Mouse (Mus musculus) CH12.LX (cell line): ENCODE results near the gene Gpr107. TPM values are rescaled to one million over a fixed set of nuclear protein-coding genes. Genes with fewer than 3 reads are reported as not detected.

ENCODE experiments used
- DNase-seq: peaks from one replicate; pipeline ENCODE4 v3.0.0-alpha.2; 2013; ENCODE audit errors: extremely low read depth
- H3K27ac ChIP-seq: 2 replicates; pipeline ENCODE4 v1.5.1; 2012; ENCODE audit warnings: low read depth, mild to moderate bottlenecking, control low read depth, moderate library complexity; ENCODE audit not compliant: insufficient read depth
- H3K27me3 ChIP-seq: replicated peaks from 2 replicates; pipeline ENCODE3; 2012; ENCODE audit warnings: inconsistent platforms
- H3K36me3 ChIP-seq, 2 experiments: replicated peaks in 1 of 2; 2 replicates each; pipeline versions ENCODE3 to v1.6.1; 2012; ENCODE audit warnings: inconsistent platforms in 1 of 2, low read length in 1 of 2, mild to moderate bottlenecking in 1 of 2, mixed read lengths in 1 of 2, moderate library complexity in 1 of 2; ENCODE audit not compliant: control insufficient read depth in 1 of 2, insufficient read depth in 1 of 2
- H3K4me1 ChIP-seq, 2 experiments: 2 replicates each; pipeline ENCODE4 v1.6.1; 2012; ENCODE audit warnings: inconsistent platforms in 1 of 2, moderate library complexity in 1 of 2; ENCODE audit not compliant: insufficient read depth in 2 of 2, control insufficient read depth in 1 of 2
- H3K4me2 ChIP-seq: 2 replicates; pipeline ENCODE4 v1.6.1; 2012; ENCODE audit warnings: low read depth, mild to moderate bottlenecking, control low read depth; ENCODE audit not compliant: poor library complexity, insufficient read depth, severe bottlenecking
- H3K4me3 ChIP-seq, 3 experiments: fragments of 150-350 bp in 1 of 3; sonication (generic) in 1 of 3; replicated peaks in 1 of 3; 2 replicates each; pipeline versions ENCODE3 to v1.5.1; 2011 to 2012; ENCODE audit warnings: low read depth in 2 of 3, low read length in 2 of 3, mild to moderate bottlenecking in 2 of 3, moderate library complexity in 2 of 3, control low read depth in 1 of 3, improper control_type of control experiment in 1 of 3, inconsistent platforms in 1 of 3, mixed read lengths in 1 of 3; ENCODE audit not compliant: poor library complexity in 1 of 3
- H3K79me2 ChIP-seq: replicated peaks from 2 replicates; pipeline ENCODE4 v1.6.1; 2012; ENCODE audit warnings: mild to moderate bottlenecking, moderate library complexity; ENCODE audit not compliant: control insufficient read depth, poor library complexity, insufficient read depth, severe bottlenecking; ENCODE audit errors: extremely low read depth
- H3K9ac ChIP-seq: 2 replicates; pipeline ENCODE4 v1.6.1; 2012; ENCODE audit warnings: low read depth, mild to moderate bottlenecking, control low read depth, moderate library complexity; ENCODE audit not compliant: insufficient read depth
- H3K9me3 ChIP-seq: replicated peaks from 2 replicates; pipeline ENCODE3; 2012; ENCODE audit warnings: low read length, inconsistent platforms, mixed read lengths
- BHLHE40 ChIP-seq: IDR thresholded peaks from 2 replicates; pipeline ENCODE4 v1.6.1; 2011; ENCODE audit warnings: mild to moderate bottlenecking, low read depth, low read length, improper control_type of control experiment
- CTCF ChIP-seq, 2 experiments: IDR thresholded peaks in 1 of 2; conservative IDR thresholded peaks in 1 of 2; 2 replicates each; pipeline ENCODE4 v1.5.1; 2011 to 2012; ENCODE audit warnings: low read depth in 2 of 2, low read length in 2 of 2, improper control_type of control experiment in 1 of 2, inconsistent platforms in 1 of 2, mild to moderate bottlenecking in 1 of 2, moderate library complexity in 1 of 2
- E2F4 ChIP-seq: IDR thresholded peaks from 2 replicates; pipeline ENCODE4 v1.6.1; 2011; ENCODE audit warnings: low read depth, low read length, improper control_type of control experiment; ENCODE audit not compliant: insufficient replicate concordance
- ETS1 ChIP-seq: conservative IDR thresholded peaks from 2 replicates; pipeline ENCODE4 v1.6.1; 2012; ENCODE audit warnings: low read depth, mild to moderate bottlenecking, inconsistent platforms, low read length, improper control_type of control experiment, moderate library complexity
- GABPA ChIP-seq: IDR thresholded peaks from 2 replicates; pipeline ENCODE4 v1.6.1; 2012; ENCODE audit warnings: low read depth, low read length, improper control_type of control experiment, inconsistent platforms; ENCODE audit not compliant: insufficient replicate concordance
- KAT2A ChIP-seq: IDR thresholded peaks from 2 replicates; pipeline ENCODE4 v1.6.1; 2012; ENCODE audit warnings: low read length, improper control_type of control experiment, inconsistent platforms; ENCODE audit not compliant: insufficient replicate concordance
- MAX ChIP-seq: IDR thresholded peaks from 2 replicates; pipeline ENCODE4 v1.6.1; 2011; ENCODE audit warnings: low read length, improper control_type of control experiment
- MEF2A ChIP-seq: IDR thresholded peaks from 2 replicates; pipeline ENCODE4 v1.6.1; 2014; ENCODE audit warnings: low read depth, mild to moderate bottlenecking, inconsistent platforms, low read length, improper control_type of control experiment, borderline replicate concordance
- MXI1 ChIP-seq: IDR thresholded peaks from 2 replicates; pipeline ENCODE4 v1.6.1; 2011; ENCODE audit warnings: mild to moderate bottlenecking, low read depth, low read length, improper control_type of control experiment
- MYC ChIP-seq: IDR thresholded peaks from 2 replicates; pipeline ENCODE4 v1.6.1; 2011; ENCODE audit warnings: low read depth, mild to moderate bottlenecking, improper control_type of control experiment, low read length
- NELFE ChIP-seq: IDR thresholded peaks from 2 replicates; pipeline ENCODE4 v1.6.1; 2011; ENCODE audit warnings: low read depth, low read length, improper control_type of control experiment
- PAX5 ChIP-seq: IDR thresholded peaks from 2 replicates; pipeline ENCODE4 v1.6.1; 2012; ENCODE audit warnings: low read length, inconsistent platforms, mixed read lengths
- POLR2A ChIP-seq: IDR thresholded peaks from 2 replicates; pipeline ENCODE4 v1.6.1; 2011; ENCODE audit warnings: low read depth, mild to moderate bottlenecking, improper control_type of control experiment, low read length
- POLR2AphosphoS2 ChIP-seq: IDR thresholded peaks from 2 replicates; pipeline ENCODE4 v1.6.1; 2011; ENCODE audit warnings: low read depth, low read length, improper control_type of control experiment
- SMC3 ChIP-seq: IDR thresholded peaks from 2 replicates; pipeline ENCODE4 v1.6.1; 2011; ENCODE audit warnings: low read depth, low read length, improper control_type of control experiment
- UBTF ChIP-seq: IDR thresholded peaks from 2 replicates; pipeline ENCODE4 v1.6.1; 2012; ENCODE audit warnings: low read depth, mild to moderate bottlenecking, inconsistent platforms, low read length, improper control_type of control experiment, moderate library complexity
- USF1 ChIP-seq: IDR thresholded peaks from 2 replicates; pipeline ENCODE4 v1.6.1; 2014; ENCODE audit warnings: low read depth, mild to moderate bottlenecking, inconsistent platforms, low read length, improper control_type of control experiment
- ZC3H11A ChIP-seq: IDR thresholded peaks from 2 replicates; pipeline ENCODE4 v1.6.1; 2012; ENCODE audit warnings: low read depth, mild to moderate bottlenecking, inconsistent platforms, low read length, improper control_type of control experiment
- ZMIZ1 ChIP-seq: IDR thresholded peaks from 2 replicates; pipeline ENCODE4 v1.6.1; 2012; ENCODE audit warnings: low read depth, mild to moderate bottlenecking, inconsistent platforms, low read length, improper control_type of control experiment
- ZNF384 ChIP-seq: IDR thresholded peaks from 2 replicates; pipeline ENCODE4 v1.6.1; 2012; ENCODE audit warnings: low read depth, low read length, improper control_type of control experiment, inconsistent platforms
- dilution Hi-C: fragments of 300-500 bp; cut with MboI; formaldehyde crosslinking; loops from 2 replicates; pipeline ENCODE4 v1.14.3; 2020; ENCODE audit warnings: low sequenced_read_pairs; ENCODE audit not compliant: extremely low pct_unique_long_range_greater_than_20kb, extremely low pct_ligation_motif_present
- in situ Hi-C: fragments of 300-500 bp; cut with MboI; formaldehyde crosslinking; loops from 3 replicates; pipeline ENCODE4 v1.14.3; 2019; ENCODE audit warnings: low sequenced_read_pairs, low pct_ligation_motif_present, low pct_unique_long_range_greater_than_20kb, mixed read lengths
- polyA plus RNA-seq: library from polyadenylated mRNA; unstranded; fragments of >175 nt; gene quantifications from 2 replicates; pipeline ENCODE4 v1.2.1, GENCODE M21; 2012; ENCODE audit warnings: low read depth; ENCODE audit not compliant: insufficient read length
- total RNA-seq, 2 experiments: library from RNA; depleted of rRNA; stranded (reverse); fragments of 300-350 nt in 1 of 2; fragments of >200 nt in 1 of 2; gene quantifications; 2 replicates each; pipeline ENCODE4 v1.2.3; 2012 to 2014

Gene Gpr107
- total and polyA plus RNA-seq, 3 experiments: 19.6 to 27.8 (median 24.6) TPM

DNA sequence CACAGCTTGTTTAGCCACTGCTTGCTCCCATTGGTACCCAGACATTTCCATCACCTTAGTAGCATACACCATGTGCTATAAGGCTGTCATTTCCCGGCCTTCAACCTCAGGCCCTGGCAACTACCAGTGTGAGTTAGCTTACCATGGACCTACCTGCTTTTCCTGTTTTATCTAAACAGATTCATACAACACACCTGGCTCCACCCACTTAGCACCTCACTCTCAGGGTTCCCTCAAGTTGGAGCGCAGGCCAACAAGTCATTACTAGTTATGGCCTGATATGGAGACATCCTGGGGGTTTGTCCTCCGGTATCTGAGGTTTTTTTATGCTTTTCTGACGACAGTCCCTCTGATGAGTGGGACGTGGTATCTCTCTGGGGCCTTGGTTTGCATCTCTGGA, 28.6 kb upstream of the Gpr107 start:
- H3K27ac ChIP-seq: no peak overlapping the region
- no peaks in the 10 kb centered on the region for H3K27me3 ChIP-seq
- H3K9ac ChIP-seq: no peak overlapping the region
- peaks cover 15 to 71% of the 10 kb centered on the region in 2 experiments for H3K4me1 ChIP-seq
- H3K36me3 ChIP-seq: peaks cover 26 to 80% of the 10 kb centered on the region in 2 experiments
- TF ChIP-seq CTCF (conservative IDR thresholded peaks at IDR 0.05 in 1 of 2, IDR thresholded peaks at IDR 0.05 in 1 of 2; ENCODE audit: low read depth in 2 of 2, low read length in 2 of 2): no peak
- TF ChIP-seq ZMIZ1: no peak
- no peak for TF ChIP-seq POLR2AphosphoS2
- no peak for TF ChIP-seq MEF2A
- no peak for TF ChIP-seq POLR2A
- TF ChIP-seq SMC3: no peak
- TF ChIP-seq NELFE: no peak
- TF ChIP-seq ZNF384: no peak
- TF ChIP-seq GABPA: no peak
- no peak for TF ChIP-seq BHLHE40
- no peak for TF ChIP-seq MXI1
- no peak for TF ChIP-seq MYC
- no peak for TF ChIP-seq ZC3H11A
- no peak for TF ChIP-seq MAX
- no peak for TF ChIP-seq E2F4
- no peak for TF ChIP-seq UBTF
- no peak for TF ChIP-seq PAX5
- no peak for TF ChIP-seq KAT2A
- no peak for TF ChIP-seq ETS1
- in situ Hi-C loops (no loop called here), dilution Hi-C loops (no loop called here)
- H3K4me3 ChIP-seq: no peak overlapping the region
- H3K9me3 ChIP-seq: no peaks in the 10 kb centered on the region
- peaks cover 95% of the 10 kb centered on the region for H3K79me2 ChIP-seq
- H3K4me2 ChIP-seq: no peak overlapping the region
- DNase-seq: no peak

DNA sequence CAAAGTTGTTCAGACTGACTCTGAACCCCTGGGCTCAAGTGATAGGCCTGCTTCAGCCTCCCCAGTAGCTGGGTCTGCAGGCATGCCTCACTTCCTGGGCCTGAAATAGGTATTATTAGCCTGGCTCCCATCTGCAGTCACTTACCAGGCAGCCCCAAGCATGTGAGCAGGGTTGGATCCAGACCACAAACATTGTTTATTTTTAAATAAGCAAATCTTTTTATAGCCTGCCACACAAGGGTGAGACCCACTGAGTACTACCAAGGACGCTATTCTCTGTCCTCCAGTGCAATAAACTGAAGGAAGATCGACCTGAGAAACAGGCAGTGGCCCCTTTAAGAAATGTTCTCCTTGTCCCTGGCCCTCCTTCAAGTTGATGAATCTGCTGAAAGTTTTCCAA, 27.4 kb upstream of the Gpr107 start:
- dilution Hi-C loops: no loop called here
- DNase-seq: no peak
- Histone ChIP-seq H3K9me3 (no peaks in the 10 kb centered on the region), H3K4me1 (peaks cover 17 to 71% of the 10 kb centered on the region in 2 experiments), H3K27me3 (no peaks in the 10 kb centered on the region), H3K4me2 (no peak overlapping the region), H3K27ac (no peak overlapping the region), H3K36me3 (peaks cover 26 to 82% of the 10 kb centered on the region in 2 experiments), H3K9ac (no peak overlapping the region), H3K4me3 (no peak overlapping the region), H3K79me2 (peaks cover 95% of the 10 kb centered on the region)
- TF ChIP-seq MXI1: no peak
- TF ChIP-seq USF1: no peak
- in situ Hi-C loops: no loop called here
